Mouse (Mus musculus): ENCODE results near the gene Nat8. TPM values are rescaled to one million over a fixed set of nuclear protein-coding genes. Genes with fewer than 3 reads are reported as not detected.

Nat8 gene
- total RNA-seq, 2 experiments from 2014 or later: not detected

Other genes starting within 250 kb of the Nat8 start
- gene Alms1, start 244.6 kb downstream of the Nat8 start, total RNA-seq (2014; fragmentation: Nextera tagmentation): 39.1 and 40.7 TPM in 2 replicates
- 25.4 and 25.5 TPM in 2 replicates for gene Alms1, start 244.6 kb downstream of the Nat8 start, total RNA-seq (2017)
- not detected in 2 replicates for gene Nat8f7, start 118.9 kb downstream of the Nat8 start, total RNA-seq (2014; fragmentation: Nextera tagmentation)
- gene Nat8f7, start 118.9 kb downstream of the Nat8 start, total RNA-seq (2017): not detected in 2 replicates
- gene Nat8f3, start 66.3 kb downstream of the Nat8 start, total RNA-seq (2014; fragmentation: Nextera tagmentation): not detected in 2 replicates
- not detected in 2 replicates for gene Nat8f3, start 66.3 kb downstream of the Nat8 start, total RNA-seq (2017)
- gene Nat8f6, start 11.1 kb downstream of the Nat8 start, total RNA-seq (2014; fragmentation: Nextera tagmentation): not detected in 2 replicates
- not detected in 2 replicates for gene Nat8f6, start 11.1 kb downstream of the Nat8 start, total RNA-seq (2017)
- gene Nat8f5, start 11.1 kb downstream of the Nat8 start, total RNA-seq (2014; fragmentation: Nextera tagmentation): not detected in 2 replicates
- gene Nat8f5, start 11.1 kb downstream of the Nat8 start, total RNA-seq (2017): not detected in 2 replicates
- not detected in 2 replicates for gene Nat8f2, start 37.1 kb upstream of the Nat8 start, total RNA-seq (2014; fragmentation: Nextera tagmentation)
- gene Nat8f2, start 37.1 kb upstream of the Nat8 start, total RNA-seq (2017): not detected in 2 replicates
- gene Nat8f4, start 72.8 kb upstream of the Nat8 start, total RNA-seq (2014; fragmentation: Nextera tagmentation): 3.0 and 3.1 TPM in 2 replicates
- gene Nat8f4, start 72.8 kb upstream of the Nat8 start, total RNA-seq (2017): 1.7 and 3.2 TPM in 2 replicates
- 37.6 and 38.1 TPM in 2 replicates for gene Tprkb, start 79.8 kb upstream of the Nat8 start, total RNA-seq (2014; fragmentation: Nextera tagmentation)
- 47.5 and 54.2 TPM in 2 replicates for gene Tprkb, start 79.8 kb upstream of the Nat8 start, total RNA-seq (2017)
- gene Nat8f1, start 83.6 kb upstream of the Nat8 start, total RNA-seq (2014; fragmentation: Nextera tagmentation): 3.6 and 10.2 TPM in 2 replicates
- gene Nat8f1, start 83.6 kb upstream of the Nat8 start, total RNA-seq (2017): 1.4 and 2.2 TPM in 2 replicates
- gene Dusp11, start 129.6 kb upstream of the Nat8 start, total RNA-seq (2014; fragmentation: Nextera tagmentation): 93.0 and 94.7 TPM in 2 replicates
- gene Dusp11, start 129.6 kb upstream of the Nat8 start, total RNA-seq (2017): 46.7 and 51.1 TPM in 2 replicates
- gene Figla, start 184.1 kb upstream of the Nat8 start, total RNA-seq (2014; fragmentation: Nextera tagmentation): not detected in 2 replicates
- gene Figla, start 184.1 kb upstream of the Nat8 start, total RNA-seq (2017): not detected in 2 replicates
- gene Add2, start 196.6 kb upstream of the Nat8 start, total RNA-seq (2014; fragmentation: Nextera tagmentation): 109 and 115 TPM in 2 replicates
- gene Add2, start 196.6 kb upstream of the Nat8 start, total RNA-seq (2017): 66.5 and 114 TPM in 2 replicates

Data from megakaryocyte-erythroid progenitor cell, adult 5-6 weeks (primary cell).